Mouse (Mus musculus) heart, adult 2 months (tissue): ENCODE results near the gene Tsga10ip.

Source experiments
- CTCF ChIP-seq: fragments of 200-600 bp; IDR thresholded peaks from 2 replicates; pipeline ENCODE4 v1.8.1; 2022; ENCODE audit warnings: antibody characterized with exemption, mild to moderate bottlenecking, moderate library complexity
- EP300 ChIP-seq: fragments of 200-500 bp; IDR thresholded peaks from 2 replicates; pipeline ENCODE4 v1.6.1; 2011; ENCODE audit warnings: low read depth, low read length, control low read depth; ENCODE audit not compliant: insufficient read depth
- POLR2A ChIP-seq: fragments of 200-500 bp; IDR thresholded peaks from 2 replicates; pipeline ENCODE4 v1.6.1; 2011; ENCODE audit warnings: mild to moderate bottlenecking, low read depth, low read length, control low read depth; ENCODE audit not compliant: insufficient read depth

DNA sequence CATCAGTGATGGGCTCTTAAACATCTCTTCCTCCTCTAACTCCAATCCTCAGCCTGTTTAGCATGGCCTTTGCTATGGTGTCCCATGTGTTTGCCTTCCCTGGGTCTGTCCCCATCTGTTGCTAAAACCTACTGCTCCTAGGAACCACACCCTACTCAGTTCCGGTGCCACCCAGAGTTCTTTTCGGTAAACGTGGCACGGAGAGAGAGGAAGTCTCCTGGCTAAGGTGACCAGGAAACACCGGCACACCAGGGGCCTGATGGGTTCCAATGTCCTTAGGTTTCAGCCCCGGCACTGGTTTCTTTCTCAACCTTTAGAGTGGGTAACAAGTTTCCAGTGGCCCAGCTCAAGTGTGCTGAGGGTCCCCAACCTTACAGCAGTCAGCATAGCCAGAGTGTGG is 18.3 kb upstream of the Tsga10ip start:
- no peak for TF ChIP-seq POLR2A
- TF ChIP-seq CTCF, result no peak
- no peak for TF ChIP-seq EP300
